Mouse (Mus musculus) neutrophil, adult 83 days (primary cell): ENCODE results near the gene Hmgcll1. TPM values are rescaled to one million over a fixed set of nuclear protein-coding genes. Genes with fewer than 3 reads are reported as not detected.

Experiments used
- total RNA-seq, 2 experiments: library from RNA; stranded (reverse); gene quantifications; one replicate each; pipeline ENCODE4 v1.2.4; 2023

The Hmgcll1 gene
- not detected for total RNA-seq

GRCm38 (mm10) chr9:76014631-76015531 lies at the start of gene Hmgcll1:
Gene Hmgcll1, plus strand, starts transcription at chr9:76014855.

Other genes starting within 250 kb of the Hmgcll1 start
- gene Bmp5, start 239.5 kb upstream of the Hmgcll1 start, total RNA-seq = not detected
- not detected for gene Gfral, start 198.8 kb downstream of the Hmgcll1 start, total RNA-seq